ENCODE assay signal across 21 mouse cellular contexts in the genomic region with DNA sequence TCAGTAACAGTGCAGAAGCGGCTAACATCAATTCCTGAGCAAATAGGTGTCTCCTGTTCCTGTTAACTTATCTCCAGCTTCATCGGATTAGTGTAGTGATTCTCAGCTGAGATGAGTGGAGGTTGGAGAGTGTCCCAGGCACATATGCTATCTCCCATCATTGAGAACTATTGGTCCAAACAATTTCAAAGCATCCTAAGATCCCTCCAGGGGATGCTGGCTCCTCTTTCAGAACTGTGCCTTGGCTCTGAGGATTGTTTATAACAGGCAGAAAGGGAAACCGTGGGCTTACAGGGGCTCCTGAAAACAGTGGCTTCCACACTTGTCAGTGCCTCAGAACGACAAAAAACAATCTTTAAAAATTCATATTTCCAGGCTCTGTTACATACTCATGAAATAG.
"Had no signal": no experiment of that assay in that cellular context is flagged by ENCODE, and none has a peak within 500 bp of the region (broad histone marks: within the 10 kb centered on the region; RNA-seq: fewer than 3 reads in every experiment).

No protein-coding gene starts in this region.

- ATAC-seq: forebrain, embryonic 13.5 days; forebrain, embryonic 14.5 days; forebrain, embryonic 15.5 days; forebrain, embryonic 16.5 days; forebrain, postnatal 0 days had no signal

- DNase-seq: cerebellum, adult 8-10 months; cerebellum, adult 9-10 months; cerebellum, adult 9-11 months; cerebellum, postnatal 10 days; cerebellum, postnatal 14 days; cerebellum, postnatal 25 days; cerebellum, postnatal 36 days; embryo, embryonic 11 days; forebrain, postnatal 0 days; gastrocnemius, adult 2 months; gastrocnemius, postnatal 10 days; gastrocnemius, postnatal 14 days; gastrocnemius, postnatal 25 days; gastrocnemius, postnatal 36 days; heart, adult 11 months; heart, adult 18-20 months; heart, adult 2 months had no signal
